Mouse (Mus musculus) fat pad, adult 2 months (tissue): ENCODE measurements around the gene Rps6ka5.
A peak's percentile ranks its signal among the peaks of the same experiment; 100 is the strongest.

Source experiments
- DNase-seq: peaks from one replicate; pipeline ENCODE4 v3.0.0-alpha.2; 2011; ENCODE audit warnings: low read depth, low spot score; ENCODE audit errors: extremely low read depth

The Rps6ka5 gene

DNA sequence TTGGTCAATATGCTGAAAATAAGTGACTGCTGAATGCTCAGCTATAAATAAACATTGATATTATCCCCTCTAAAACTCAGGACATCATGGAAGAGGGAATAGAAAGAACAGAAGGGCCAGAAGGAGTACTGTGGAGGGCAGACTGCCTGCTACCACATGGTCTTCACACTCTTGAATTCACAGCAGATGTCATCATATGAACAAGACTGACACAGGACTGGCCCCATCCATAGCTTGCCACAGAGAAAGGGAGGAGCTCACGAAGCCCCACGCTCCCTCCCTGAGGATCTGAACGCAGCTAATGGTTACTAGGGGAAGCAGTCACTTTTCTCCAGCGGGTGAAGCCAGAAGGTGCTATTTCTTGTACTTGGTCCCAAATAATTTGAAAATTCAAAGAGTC, 61.5 kb downstream of the Rps6ka5 start:
- DNase-seq, result no peak

GRCm38 (mm10) chr12:100660076-100660475, 66.7 kb downstream of the Rps6ka5 start:
- DNase-seq, result no peak

DNA sequence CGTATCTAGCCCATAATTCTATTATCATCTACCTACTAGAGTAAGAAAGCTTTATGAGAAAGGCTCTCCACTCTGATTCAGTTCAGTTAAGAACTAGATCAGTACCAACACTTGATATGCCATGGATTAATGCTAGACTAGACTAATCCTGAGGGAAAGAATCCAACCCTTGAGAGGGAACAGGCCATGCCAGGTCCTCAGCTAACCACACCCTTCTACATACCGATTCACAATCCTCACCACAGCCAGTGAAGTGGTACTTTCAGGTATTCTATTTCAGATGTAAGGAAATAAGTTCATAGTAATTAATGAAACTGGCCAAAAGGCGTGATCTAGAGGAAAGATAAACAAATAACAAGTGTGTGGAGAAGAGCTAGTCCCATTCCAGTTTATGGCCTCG, 70.8 kb downstream of the Rps6ka5 start:
- no peak for DNase-seq

- DNase-seq, result no peak
Observed at GRCm38 (mm10) chr12:100641936-100642335, 84.8 kb downstream of the Rps6ka5 start.

GRCm38 (mm10) chr12:100640726-100641125, 86.1 kb downstream of the Rps6ka5 start:
- no peak for DNase-seq

DNA sequence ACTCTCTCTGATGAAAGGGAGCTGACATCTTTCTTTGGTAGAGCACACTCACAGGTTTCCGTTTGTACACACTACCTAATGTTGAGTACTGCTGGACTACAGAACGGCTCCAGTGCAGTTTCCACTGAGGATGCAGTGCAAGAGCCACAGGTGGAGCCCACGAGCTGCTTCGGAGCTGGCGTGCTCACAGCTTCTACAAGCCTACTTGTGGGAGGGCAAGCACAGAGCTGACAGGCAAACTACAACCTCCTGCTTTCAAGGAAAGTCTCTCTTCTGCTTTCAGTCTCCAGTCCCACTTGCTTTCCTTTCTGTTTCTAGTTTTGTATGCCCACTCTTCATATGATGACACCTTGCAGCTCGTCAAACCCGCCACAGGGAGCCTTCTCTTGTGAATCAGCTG, 87.1 kb downstream of the Rps6ka5 start:
- no peak for DNase-seq

- DNase-seq, result no peak
Observed at GRCm38 (mm10) chr12:100637886-100638285, 88.9 kb downstream of the Rps6ka5 start.

DNA sequence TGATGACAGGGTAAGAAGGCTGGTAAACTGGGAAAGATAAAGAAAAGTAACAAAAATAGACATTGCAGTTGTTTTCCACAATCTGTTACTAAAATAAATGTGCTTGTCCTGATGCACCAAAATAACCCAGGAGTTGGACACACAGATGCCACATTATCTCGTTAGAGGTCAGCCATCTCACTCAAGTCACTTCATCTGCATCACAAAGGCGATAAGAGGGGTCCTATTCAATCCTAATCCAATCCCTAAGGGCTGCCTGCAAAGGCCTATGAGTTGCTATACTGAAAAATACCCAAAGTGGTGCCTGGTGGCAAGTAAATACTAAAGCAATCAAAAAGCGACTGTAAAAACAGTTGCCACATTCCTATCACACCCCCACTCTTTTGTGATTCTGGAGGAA, 90.0 kb downstream of the Rps6ka5 start:
- DNase-seq, result no peak

DNA sequence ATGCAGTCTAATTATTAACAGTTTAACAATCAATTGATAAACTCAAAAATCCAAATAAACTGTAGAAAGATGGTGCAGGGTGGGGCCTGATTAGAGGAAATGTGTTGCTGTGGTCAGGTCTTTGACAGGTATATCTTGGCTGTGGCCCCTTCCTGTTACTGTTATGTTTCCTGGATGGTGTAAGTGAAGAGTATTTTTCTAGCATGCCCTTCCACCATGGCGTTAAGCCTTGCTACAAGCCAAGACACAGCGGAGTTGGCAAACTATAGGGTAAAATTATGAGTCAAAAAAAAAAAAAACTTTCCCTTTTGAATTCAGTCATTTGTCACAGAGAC, 90.5 kb downstream of the Rps6ka5 start:
- DNase-seq, result no peak

- peak; percentile 19 for DNase-seq
Observed at GRCm38 (mm10) chr12:100635601-100636298, 91.0 kb downstream of the Rps6ka5 start.

DNA sequence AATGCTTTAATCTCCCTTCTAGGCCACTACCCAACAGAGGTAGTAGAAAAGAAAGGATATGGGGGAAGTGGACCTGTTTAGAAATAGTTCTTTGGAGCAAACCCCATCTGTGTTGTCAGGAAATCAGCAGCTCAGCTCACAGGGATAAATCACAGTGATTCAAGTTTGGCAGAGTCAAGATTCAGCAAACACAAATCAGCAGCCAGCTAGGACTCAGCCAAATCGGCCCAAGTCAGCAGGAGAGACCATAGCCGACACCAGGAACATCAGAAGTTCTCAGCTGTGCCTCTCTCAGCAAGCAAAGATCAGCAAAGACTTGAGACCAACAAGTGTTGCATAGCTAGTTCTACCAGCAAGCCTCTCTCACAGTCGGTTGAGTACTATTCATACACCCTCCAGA, 93.6 kb downstream of the Rps6ka5 start:
- DNase-seq, result no peak

- DNase-seq, result no peak
Observed at GRCm38 (mm10) chr12:100631286-100631685, 95.5 kb downstream of the Rps6ka5 start.

GRCm38 (mm10) chr12:100629126-100629920, 97.5 kb downstream of the Rps6ka5 start:
- no peak for DNase-seq

- DNase-seq, result no peak
Observed at GRCm38 (mm10) chr12:100626991-100627677, 99.6 kb downstream of the Rps6ka5 start.

- no peak for DNase-seq
Observed at GRCm38 (mm10) chr12:100626273-100626990, 100.4 kb downstream of the Rps6ka5 start.

GRCm38 (mm10) chr12:100624854-100625447, 101.8 kb downstream of the Rps6ka5 start:
- DNase-seq, result no peak

- no peak for DNase-seq
Observed at GRCm38 (mm10) chr12:100615251-100615650, 111.5 kb downstream of the Rps6ka5 start.

DNA sequence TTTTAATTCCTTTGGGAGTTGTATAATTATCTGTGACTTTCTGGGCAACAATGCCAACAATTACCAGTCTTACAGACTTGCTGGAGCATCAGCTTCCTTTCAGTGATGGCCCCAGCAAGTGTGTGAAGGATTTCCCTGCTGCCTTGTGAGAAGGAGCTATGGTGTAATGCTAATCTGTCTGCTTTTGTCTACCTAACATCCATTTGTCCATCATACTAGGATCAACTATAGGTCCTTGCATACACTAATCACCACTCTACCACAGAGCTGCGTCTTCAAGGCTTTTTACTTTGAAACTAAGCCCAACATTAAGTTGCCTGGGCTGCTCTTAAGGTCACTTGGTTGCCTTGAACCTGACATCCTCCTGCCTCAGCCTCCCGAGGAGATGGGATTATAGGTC, 112.9 kb downstream of the Rps6ka5 start:
- DNase-seq, result no peak

- no peak for DNase-seq
Observed at GRCm38 (mm10) chr12:100613192-100613700, 113.5 kb downstream of the Rps6ka5 start.

- no peak for DNase-seq
Observed at GRCm38 (mm10) chr12:100609766-100610165, 117.0 kb downstream of the Rps6ka5 start.

DNA sequence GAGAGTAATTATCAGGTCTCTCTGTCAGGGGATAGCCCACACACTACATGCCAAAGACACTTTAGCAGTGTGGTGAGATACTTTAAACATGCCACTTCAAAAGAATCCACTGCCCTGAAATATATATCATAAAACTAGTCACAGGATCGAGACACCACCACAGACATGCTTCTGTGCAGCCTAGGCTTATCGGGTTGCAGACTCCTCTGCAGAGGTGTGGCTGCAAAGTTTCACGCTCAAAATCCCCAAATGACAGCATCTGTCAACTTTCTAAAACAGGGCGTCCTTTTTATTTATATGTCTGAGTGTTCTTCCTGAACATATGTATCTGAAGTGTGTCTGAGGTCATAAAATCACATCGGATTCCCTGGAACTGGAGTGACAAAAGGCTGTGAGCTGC, 117.7 kb downstream of the Rps6ka5 start:
- no peak for DNase-seq
